Mouse (Mus musculus) kidney, embryonic 14.5 days (tissue): ENCODE results near the gene Vps37c. TPM values are rescaled to one million over a fixed set of nuclear protein-coding genes. Genes with fewer than 3 reads are reported as not detected.

Experiments
- ATAC-seq: fragments of 200-750 bp; cut with Nextera tagmentation; 2 replicates; pipeline ENCODE4 v1.8.0; 2017; ENCODE audit warnings: moderate number of reproducible peaks, mild to moderate bottlenecking, moderate TSS enrichment, moderate library complexity; ENCODE audit not compliant: low FRiP score, low TSS enrichment
- H3K27ac ChIP-seq: fragments of 300-500 bp; sonication (generic); 2 replicates; pipeline ENCODE4 v1.5.1; 2014; ENCODE audit warnings: low read depth, mild to moderate bottlenecking, low read length, moderate library complexity, mixed read lengths
- H3K27me3 ChIP-seq: fragments of 300-500 bp; sonication (generic); 2 replicates; pipeline ENCODE4 v1.6.1; 2014; ENCODE audit warnings: mild to moderate bottlenecking, low read length; ENCODE audit not compliant: control insufficient read depth, insufficient read depth
- H3K36me3 ChIP-seq: fragments of 300-500 bp; sonication (generic); 2 replicates; pipeline ENCODE4 v1.6.1; 2014; ENCODE audit warnings: low read length, mixed read lengths; ENCODE audit not compliant: control insufficient read depth, insufficient read depth
- H3K4me1 ChIP-seq: fragments of 300-500 bp; sonication (generic); 2 replicates; pipeline ENCODE4 v1.6.1; 2014; ENCODE audit warnings: low read length, mixed read lengths; ENCODE audit not compliant: control insufficient read depth, insufficient read depth
- H3K4me2 ChIP-seq: fragments of 300-500 bp; sonication (generic); replicated peaks from 2 replicates; pipeline ENCODE4 v1.6.1; 2014; ENCODE audit warnings: low read depth, mild to moderate bottlenecking, low read length
- H3K4me3 ChIP-seq: fragments of 300-500 bp; sonication (generic); 2 replicates; pipeline ENCODE4 v1.5.1; 2014; ENCODE audit warnings: mild to moderate bottlenecking, low read length
- H3K9ac ChIP-seq: fragments of 300-500 bp; sonication (generic); 2 replicates; pipeline ENCODE4 v1.6.1; 2014; ENCODE audit warnings: low read depth, mild to moderate bottlenecking, low read length, moderate library complexity
- H3K9me3 ChIP-seq: fragments of 300-500 bp; sonication (generic); 2 replicates; pipeline ENCODE4 v1.6.1; 2016; ENCODE audit warnings: low read length; ENCODE audit not compliant: control insufficient read depth
- WGBS: fragments of 180-500 bp; shearing (Covaris S2); extraction: QIAGEN DNeasy Blood & Tissue Kit; methylation state at CpG from one replicate; pipeline ENCODE4 v1.1.7; 2014; 5-methylcytosine and 5-hydroxymethylcytosine counted together
- polyA plus RNA-seq: library from polyadenylated mRNA; unstranded; fragments of >200 nt; fragmentation: Nextera tagmentation; extraction: Ambion mirVana; gene quantifications from 2 replicates; pipeline ENCODE4 v1.2.1, GENCODE M21; 2014

The Vps37c gene
- polyA plus RNA-seq, 1 experiment from 2014 or later, result 31.7 TPM

- Histone ChIP-seq H3K36me3 (no peaks in the 10 kb centered on the region), H3K27me3 (no peaks in the 10 kb centered on the region), H3K27ac (no peak overlapping the region), H3K4me1 (peaks cover 14% of the 10 kb centered on the region), H3K4me3 (no peak overlapping the region), H3K4me2 (no peak overlapping the region), H3K9me3 (no peaks in the 10 kb centered on the region), H3K9ac (no peak overlapping the region)
- no peak for ATAC-seq
- WGBS, result 67% methylated on average over 13 of the region's 13 CpGs
These were observed 36.3 kb downstream of the Vps37c start for GRCm38 (mm10) chr19:10724629-10725363.

DNA sequence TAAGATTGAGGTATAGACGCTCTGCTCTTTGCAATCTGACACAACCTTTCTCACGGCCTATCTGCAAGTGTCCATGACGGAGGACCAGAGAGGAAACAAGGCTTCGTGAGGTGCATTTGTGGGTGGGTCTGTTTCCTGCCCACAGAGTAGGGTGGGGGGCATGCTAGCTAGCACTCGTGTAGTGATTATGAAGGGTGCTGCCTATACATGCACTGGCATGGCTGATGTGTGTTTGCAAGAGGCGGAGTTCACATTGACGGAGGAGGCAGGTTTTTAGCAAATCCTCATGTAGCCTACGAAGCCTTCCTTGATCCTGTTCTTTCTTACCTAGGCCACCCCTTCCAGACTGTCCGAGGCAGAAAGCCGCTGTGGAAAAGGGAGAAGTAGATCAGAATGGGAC is 41.4 kb downstream of the Vps37c start:
- Histone ChIP-seq H3K4me3 (no peak overlapping the region), H3K9ac (no peak overlapping the region), H3K4me1 (peaks cover 3% of the 10 kb centered on the region; the same call in 1 of the 2 replicates), H3K9me3 (no peaks in the 10 kb centered on the region), H3K27me3 (no peaks in the 10 kb centered on the region), H3K27ac (no peak overlapping the region), H3K4me2 (no peak overlapping the region), H3K36me3 (no peaks in the 10 kb centered on the region)
- ATAC-seq, result no peak
- WGBS, result 86% methylated on average over 10 of the region's 10 CpGs

DNA sequence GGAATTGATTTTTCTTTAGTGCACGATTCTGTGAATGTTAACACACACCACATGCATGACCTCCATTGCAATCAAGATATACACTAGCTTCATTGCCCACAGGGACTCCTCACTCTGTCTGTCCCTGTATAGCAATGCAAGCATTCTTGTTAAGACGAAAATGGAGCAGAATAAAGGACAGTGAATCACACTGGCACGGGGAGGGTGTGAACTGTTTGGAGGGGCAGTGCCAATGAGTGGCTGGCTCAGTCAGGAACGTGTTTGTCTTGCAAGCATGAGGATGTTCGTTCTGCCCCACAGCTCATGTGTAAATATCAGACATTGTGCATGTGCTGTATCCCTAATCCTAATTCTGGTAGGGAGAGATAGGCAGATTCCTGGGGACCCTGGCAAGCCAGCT is 41.9 kb downstream of the Vps37c start:
- Histone ChIP-seq H3K4me2 (no peak overlapping the region), H3K36me3 (no peaks in the 10 kb centered on the region), H3K4me1 (peaks cover 3% of the 10 kb centered on the region; the same call in 1 of the 2 replicates), H3K27ac (no peak overlapping the region), H3K9ac (no peak overlapping the region), H3K27me3 (no peaks in the 10 kb centered on the region), H3K9me3 (no peaks in the 10 kb centered on the region), H3K4me3 (no peak overlapping the region)
- WGBS, result 81% methylated on average over 5 of the region's 5 CpGs
- no peak for ATAC-seq

GRCm38 (mm10) chr19:10731975-10732374 is 43.4 kb downstream of the Vps37c start:
- 92% methylated on average over 7 of the region's 7 CpGs for WGBS
- H3K36me3 ChIP-seq, result no peaks in the 10 kb centered on the region
- H3K9ac ChIP-seq, result no peak overlapping the region
- no peaks in the 10 kb centered on the region for H3K27me3 ChIP-seq
- H3K9me3 ChIP-seq, result no peaks in the 10 kb centered on the region
- no peak overlapping the region for H3K4me2 ChIP-seq
- no peak overlapping the region for H3K4me3 ChIP-seq
- ATAC-seq, result no peak
- peaks cover 3% of the 10 kb centered on the region; the same call in 1 of the 2 replicates for H3K4me1 ChIP-seq
- no peak overlapping the region for H3K27ac ChIP-seq

- 91% methylated on average over 7 of the region's 7 CpGs for WGBS
- H3K27me3 ChIP-seq, result no peaks in the 10 kb centered on the region
- H3K4me2 ChIP-seq, result no peak overlapping the region
- no peaks in the 10 kb centered on the region for H3K36me3 ChIP-seq
- H3K9me3 ChIP-seq, result no peaks in the 10 kb centered on the region
- H3K27ac ChIP-seq, result no peak overlapping the region
- no peak overlapping the region for H3K9ac ChIP-seq
- peaks cover 3% of the 10 kb centered on the region; the same call in 1 of the 2 replicates for H3K4me1 ChIP-seq
- no peak for ATAC-seq
- no peak overlapping the region for H3K4me3 ChIP-seq
These were observed 44.2 kb downstream of the Vps37c start for GRCm38 (mm10) chr19:10732741-10733140.

- Histone ChIP-seq H3K4me3 (no peak overlapping the region), H3K9me3 (no peaks in the 10 kb centered on the region), H3K36me3 (no peaks in the 10 kb centered on the region), H3K9ac (no peak overlapping the region), H3K27ac (no peak overlapping the region), H3K27me3 (no peaks in the 10 kb centered on the region), H3K4me1 (peaks cover 3% of the 10 kb centered on the region; the same call in 1 of the 2 replicates), H3K4me2 (no peak overlapping the region)
- no peak for ATAC-seq
- 80% methylated on average over 10 of the region's 10 CpGs for WGBS
These were observed 45.1 kb downstream of the Vps37c start for GRCm38 (mm10) chr19:10733501-10734127.

GRCm38 (mm10) chr19:10734554-10734953 is 46.0 kb downstream of the Vps37c start:
- H3K27me3 ChIP-seq, result no peaks in the 10 kb centered on the region
- H3K4me2 ChIP-seq, result no peak overlapping the region
- no peak for ATAC-seq
- no peaks in the 10 kb centered on the region for H3K9me3 ChIP-seq
- peaks cover 3% of the 10 kb centered on the region; the same call in 1 of the 2 replicates for H3K4me1 ChIP-seq
- no peak overlapping the region for H3K27ac ChIP-seq
- H3K36me3 ChIP-seq, result no peaks in the 10 kb centered on the region
- no peak overlapping the region for H3K4me3 ChIP-seq
- WGBS, result 84% methylated on average over 7 of the region's 7 CpGs
- H3K9ac ChIP-seq, result no peak overlapping the region

- H3K4me3 ChIP-seq, result no peak overlapping the region
- H3K4me2 ChIP-seq, result no peak overlapping the region
- no peak overlapping the region for H3K9ac ChIP-seq
- H3K9me3 ChIP-seq, result no peaks in the 10 kb centered on the region
- no peaks in the 10 kb centered on the region for H3K27me3 ChIP-seq
- WGBS, result 86% methylated on average over 3 of the region's 3 CpGs
- H3K4me1 ChIP-seq, result peaks cover 3% of the 10 kb centered on the region; the same call in 1 of the 2 replicates
- no peaks in the 10 kb centered on the region for H3K36me3 ChIP-seq
- no peak overlapping the region for H3K27ac ChIP-seq
- no peak for ATAC-seq
These were observed 46.5 kb downstream of the Vps37c start for GRCm38 (mm10) chr19:10735061-10735460.

GRCm38 (mm10) chr19:10735861-10736260 is 47.3 kb downstream of the Vps37c start:
- Histone ChIP-seq H3K4me1 (peaks cover 5% of the 10 kb centered on the region; the same call in 1 of the 2 replicates), H3K9me3 (no peaks in the 10 kb centered on the region), H3K4me3 (no peak overlapping the region), H3K4me2 (no peak overlapping the region), H3K36me3 (no peaks in the 10 kb centered on the region), H3K27ac (no peak overlapping the region), H3K9ac (no peak overlapping the region), H3K27me3 (no peaks in the 10 kb centered on the region)
- no peak for ATAC-seq
- 93% methylated on average over 7 of the region's 7 CpGs for WGBS
